Mouse (Mus musculus) heart, postnatal 36 days (tissue): Measurements from ENCODE around the gene Kif6. TPM values are rescaled to one million over a fixed set of nuclear protein-coding genes. Genes with fewer than 3 reads are reported as not detected.

Source experiments
- DNase-seq, 2 experiments: peaks; one replicate each; pipeline ENCODE4 v3.0.0; 2021 to 2022
- intact Hi-C: fragments of 180-260 bp; cut with DNase I; formaldehyde crosslinking; loops from one replicate; pipeline ENCODE4 v1.15.1; 2025
- total RNA-seq, 2 experiments: library from RNA; stranded (reverse); gene quantifications; 2 replicates each; pipeline ENCODE4 v1.2.3; 2021

Kif6 gene
- total RNA-seq, 2 experiments from 2014 or later = 2.1 to 2.2 TPM

DNA sequence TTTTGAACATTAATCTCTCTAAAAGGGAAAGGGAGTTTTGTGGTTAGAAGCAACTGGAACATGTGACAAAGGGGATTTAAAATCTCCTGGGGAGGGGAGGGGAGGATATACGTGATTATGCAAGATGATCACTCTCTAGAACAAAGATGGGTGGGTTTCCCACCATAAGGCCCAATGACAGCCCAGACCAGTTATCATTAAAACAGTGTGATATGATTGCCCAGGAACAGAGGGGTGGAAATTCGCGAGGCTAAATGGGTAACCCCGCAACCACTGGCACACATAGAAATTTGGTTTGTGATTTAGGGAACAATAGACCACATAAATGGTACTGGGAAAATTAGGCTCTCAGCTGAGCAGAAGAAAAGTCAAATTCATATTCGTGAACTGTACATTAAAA, 37.9 kb downstream of the Kif6 start:
- DNase-seq = no peak
- intact Hi-C loops = no loop called here

DNA sequence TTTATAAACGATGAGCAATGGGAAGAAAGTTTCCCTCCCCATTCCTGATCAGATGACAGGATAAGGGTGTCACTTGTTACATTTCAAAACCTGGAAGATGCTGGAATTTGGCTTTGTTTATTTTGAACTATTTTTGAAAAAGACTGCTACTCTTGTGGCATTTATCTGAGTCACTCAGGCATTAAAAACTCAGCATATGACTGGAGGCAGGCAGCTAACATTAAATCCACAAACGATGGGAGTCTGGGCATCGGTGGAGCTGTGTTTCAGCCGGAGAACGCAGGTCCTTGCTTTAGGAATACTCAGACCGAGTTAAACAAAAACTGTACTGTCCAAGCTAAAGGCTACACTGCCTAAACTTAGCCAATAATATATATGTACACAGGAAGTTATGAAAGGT, 46.7 kb downstream of the Kif6 start:
- intact Hi-C loops = no loop called here
- DNase-seq = no peak

DNA sequence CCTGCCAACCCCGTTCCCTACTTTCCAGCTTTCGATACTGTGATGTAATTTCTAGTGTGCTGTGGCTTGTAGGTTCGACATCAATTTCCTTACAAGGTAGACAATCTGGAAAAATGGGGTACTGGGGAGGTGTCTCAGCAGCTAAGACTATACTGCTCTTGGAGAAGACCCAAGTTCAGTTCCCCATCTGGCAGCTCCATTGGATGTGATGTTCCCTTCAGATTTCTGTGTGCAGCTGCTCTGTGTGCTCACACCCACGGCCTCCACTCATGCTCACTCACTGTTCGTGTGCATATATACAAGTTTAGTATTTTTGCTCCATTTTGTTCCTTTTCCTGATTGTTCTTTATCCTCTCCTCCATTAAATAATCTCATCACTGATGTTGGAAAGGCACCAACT, 51.8 kb downstream of the Kif6 start:
- intact Hi-C loops = no loop called here
- no peak for DNase-seq

DNA sequence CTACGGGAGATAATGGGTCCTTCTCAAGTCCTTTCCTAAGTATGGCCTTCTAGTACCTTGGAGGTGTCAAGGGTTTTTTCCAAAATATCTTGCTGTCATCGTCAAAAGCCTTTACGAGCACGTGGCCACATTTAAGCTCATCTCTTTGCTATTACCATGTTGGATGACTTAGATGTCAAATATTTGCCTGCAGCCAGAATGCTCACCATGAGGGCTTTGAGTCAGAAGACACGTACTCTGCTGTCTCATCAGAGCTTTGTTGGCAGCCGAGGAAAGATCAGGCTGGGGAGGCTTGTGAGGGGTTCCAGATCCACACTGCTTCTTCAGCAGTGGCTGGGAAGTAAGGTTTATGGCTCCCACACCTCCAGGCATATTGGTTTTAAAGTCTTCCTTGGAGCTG, 53.4 kb downstream of the Kif6 start:
- DNase-seq = no peak
- intact Hi-C loops = no loop called here

DNA sequence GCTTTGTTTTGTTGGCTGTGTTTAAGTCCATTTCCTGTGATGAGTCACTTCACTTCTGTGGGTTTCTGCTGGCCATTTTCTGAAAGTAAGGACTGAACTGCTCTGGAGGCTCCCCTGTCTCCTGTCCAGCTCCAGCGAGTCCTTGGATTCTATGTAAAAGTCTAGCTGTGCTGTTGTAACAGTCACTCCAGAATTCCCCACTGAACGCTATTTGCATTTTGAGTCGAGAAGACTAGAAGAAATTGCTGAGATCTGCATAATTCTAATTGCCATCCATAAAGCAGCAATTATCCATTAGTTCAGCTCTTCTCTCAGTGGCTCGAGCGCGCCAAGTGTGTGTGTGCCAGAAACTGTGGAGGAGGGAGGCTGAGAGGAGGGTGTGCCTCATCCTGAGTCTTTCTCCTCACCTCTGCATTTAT, 57.0 kb downstream of the Kif6 start:
- no peak for DNase-seq
- intact Hi-C loops = no loop called here

DNA sequence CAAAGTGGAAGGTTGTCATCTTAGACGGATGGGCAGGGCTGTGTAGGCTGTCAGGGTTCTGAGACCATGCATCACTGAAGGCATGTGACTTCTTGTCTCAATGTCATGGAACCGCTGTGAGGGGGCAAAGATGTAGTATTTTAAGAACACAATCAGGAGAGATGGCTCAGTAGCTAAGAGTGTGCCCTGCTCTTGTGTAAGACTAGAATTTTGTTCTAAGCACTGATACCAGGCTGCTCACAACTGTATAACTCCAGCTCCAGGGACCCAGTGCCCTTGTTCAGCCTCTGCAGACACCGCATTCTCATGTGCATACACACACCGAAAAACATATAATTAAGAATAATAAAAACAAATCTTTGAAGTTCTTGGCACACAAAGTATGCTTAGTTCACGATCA, 57.5 kb downstream of the Kif6 start:
- intact Hi-C loops = no loop called here
- no peak for DNase-seq

DNA sequence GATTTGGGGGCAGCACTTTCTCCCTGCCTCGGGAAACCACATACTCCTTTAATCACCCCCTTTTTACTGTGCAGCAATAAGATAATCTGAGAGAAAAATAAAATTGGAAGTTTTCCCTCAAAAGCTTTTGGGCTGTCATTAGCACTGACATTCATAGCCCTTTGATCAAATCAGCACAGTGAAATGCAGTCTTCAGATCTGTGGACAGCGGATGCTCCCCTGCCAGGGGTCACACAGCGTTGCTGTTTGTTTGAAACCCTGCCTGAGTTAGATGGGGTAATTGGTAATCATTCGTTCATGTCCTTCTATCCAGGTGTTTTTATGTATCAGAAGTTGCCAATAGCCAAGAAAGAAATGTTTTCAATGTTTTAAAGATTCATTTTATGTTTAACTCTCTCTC, 60.7 kb downstream of the Kif6 start:
- DNase-seq = no peak
- intact Hi-C loops = no loop called here

DNA sequence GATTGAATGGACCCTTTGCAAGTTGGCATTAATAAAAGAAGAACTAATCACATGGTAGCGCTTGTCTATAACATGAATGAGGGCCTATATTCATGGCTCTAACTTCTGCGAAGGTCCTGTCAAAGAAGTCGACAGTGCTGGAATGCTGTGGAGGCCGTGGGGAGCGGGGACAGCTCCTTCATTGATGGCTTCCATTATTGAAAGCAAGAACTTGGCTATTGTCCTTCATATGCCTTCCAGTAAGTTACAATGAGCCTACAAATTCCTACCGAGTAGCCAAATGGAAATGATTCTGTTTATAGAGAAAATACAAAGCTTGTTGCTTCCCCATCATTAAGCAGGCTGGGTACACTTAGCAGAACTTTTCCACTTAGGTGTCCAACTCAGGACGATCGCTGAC, 66.5 kb downstream of the Kif6 start:
- no peak for DNase-seq
- intact Hi-C loops = no loop called here

DNA sequence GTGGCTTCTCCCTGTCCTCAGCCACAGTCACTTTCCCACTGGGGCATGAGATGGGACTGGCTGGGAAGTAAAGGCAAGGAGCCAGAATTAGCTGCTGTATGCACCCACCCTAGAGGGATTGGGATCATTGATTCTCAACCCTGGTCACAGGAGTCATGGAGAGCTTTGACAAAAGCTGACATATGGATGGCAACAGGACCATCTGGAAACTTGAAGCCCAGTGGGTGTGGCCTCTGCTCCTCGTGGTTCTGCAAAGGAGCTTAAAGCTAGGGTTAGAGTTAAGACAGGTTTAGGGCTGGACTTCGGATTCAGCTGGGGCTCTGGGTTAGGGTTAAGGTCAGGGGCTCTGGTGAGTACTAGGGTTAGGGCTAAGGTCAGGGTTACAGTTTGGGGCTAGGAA, 69.2 kb downstream of the Kif6 start:
- intact Hi-C loops = no loop called here
- no peak for DNase-seq

DNA sequence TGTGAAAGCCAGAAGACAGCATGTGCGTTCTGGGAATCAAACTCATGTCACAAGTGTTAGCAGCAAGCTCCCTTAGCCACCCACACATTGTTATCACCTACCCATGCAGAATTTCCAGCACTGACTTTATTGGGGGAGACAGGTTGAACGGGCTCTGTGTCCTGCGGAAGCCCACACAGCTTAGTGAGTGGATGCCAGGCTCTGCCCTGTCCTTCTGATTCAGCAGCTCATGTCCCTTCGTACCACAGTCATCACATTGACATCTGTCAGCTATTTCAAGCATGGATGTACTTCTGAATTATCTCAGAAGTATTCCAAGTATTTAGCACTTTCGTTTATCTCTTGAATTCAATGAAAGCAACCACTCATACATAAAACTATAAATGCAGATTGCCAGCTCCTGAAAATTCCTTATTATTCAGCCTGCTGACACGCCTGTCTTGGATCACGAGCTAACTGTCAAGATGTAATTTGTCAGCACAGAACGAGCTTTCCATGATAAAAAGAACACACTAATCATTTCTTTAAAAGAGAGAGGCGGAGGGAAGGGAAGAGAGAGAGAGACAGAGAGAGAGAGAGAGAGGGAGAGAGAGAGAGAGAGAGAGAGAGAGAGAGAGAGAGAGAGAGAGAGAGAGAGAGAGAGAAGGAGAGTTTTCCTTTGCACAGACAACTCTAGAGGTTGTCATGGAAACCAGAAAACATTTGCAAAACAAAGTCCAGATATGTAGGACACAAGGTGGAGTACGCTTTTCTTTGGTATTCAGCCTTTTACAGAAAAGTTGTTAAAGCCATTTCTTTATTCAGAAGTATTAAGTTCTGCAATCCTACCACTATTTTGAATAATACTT, 75.9 kb downstream of the Kif6 start:
- intact Hi-C loops = loop anchor here (2.0 kb wide), 1 partner anchor 48 kb away; no protein-coding TSS in a partner anchor
- DNase-seq = peak in 1 of 2 experiments; percentile 3

DNA sequence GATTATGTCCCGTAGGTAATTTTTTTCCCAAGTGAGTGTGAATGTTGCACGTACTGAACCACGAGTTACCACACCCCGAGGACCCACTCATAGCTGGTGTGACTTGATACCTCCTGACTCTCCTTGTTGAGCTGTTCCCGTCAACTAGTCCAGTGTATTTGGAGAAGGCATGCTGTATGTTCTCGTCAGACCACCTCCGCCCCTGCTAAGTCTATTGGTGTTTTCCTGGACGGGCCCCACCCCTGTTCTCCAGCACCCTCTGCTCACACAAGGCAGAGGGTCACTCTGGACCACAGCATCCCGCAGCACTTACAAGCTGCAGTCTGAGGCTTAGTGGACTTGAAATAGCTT, 76.5 kb downstream of the Kif6 start:
- peak; percentile 7 to 9 for DNase-seq
- intact Hi-C loops = loop anchor here (2.0 kb wide), 1 partner anchor 47 kb away; no protein-coding TSS in a partner anchor

DNA sequence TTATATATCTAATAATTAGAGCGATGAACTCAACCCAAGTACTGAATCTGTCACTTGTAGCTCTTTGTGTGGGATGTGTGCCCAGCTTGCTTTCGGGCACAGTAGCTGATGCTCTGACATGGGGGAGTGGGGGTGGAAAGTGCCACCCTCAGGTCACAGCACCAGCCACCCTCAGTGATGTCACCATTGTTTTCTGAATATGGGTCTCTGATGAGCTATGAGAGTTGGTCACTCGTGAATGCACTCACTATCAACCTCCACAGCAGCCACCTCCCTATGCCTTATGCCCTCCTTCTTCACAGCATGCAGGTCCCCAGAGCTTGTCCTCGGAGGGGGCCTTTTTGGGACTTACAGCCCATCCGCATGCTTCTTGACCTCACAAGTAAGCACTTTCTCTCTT, 78.3 kb downstream of the Kif6 start:
- DNase-seq = no peak
- intact Hi-C loops = no loop called here

DNA sequence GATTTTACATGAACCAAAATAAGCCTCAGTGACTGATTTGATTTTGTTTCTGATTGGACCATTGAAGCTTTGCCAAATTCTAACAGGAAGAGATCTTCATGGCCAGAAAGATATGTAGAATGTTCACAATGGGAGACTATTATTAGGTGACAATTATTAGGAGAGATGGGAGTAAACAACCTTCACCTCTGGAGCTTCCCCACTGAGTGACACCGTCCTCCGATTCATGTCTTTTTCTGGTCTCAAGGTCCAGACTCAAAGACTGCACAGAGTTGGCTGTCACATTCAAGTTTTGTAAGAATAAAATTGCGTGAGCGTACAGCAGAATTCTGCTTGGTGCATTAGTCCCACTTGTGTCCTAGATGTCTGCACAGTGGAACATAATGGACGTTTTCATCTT, 82.3 kb downstream of the Kif6 start:
- intact Hi-C loops = no loop called here
- DNase-seq = no peak

DNA sequence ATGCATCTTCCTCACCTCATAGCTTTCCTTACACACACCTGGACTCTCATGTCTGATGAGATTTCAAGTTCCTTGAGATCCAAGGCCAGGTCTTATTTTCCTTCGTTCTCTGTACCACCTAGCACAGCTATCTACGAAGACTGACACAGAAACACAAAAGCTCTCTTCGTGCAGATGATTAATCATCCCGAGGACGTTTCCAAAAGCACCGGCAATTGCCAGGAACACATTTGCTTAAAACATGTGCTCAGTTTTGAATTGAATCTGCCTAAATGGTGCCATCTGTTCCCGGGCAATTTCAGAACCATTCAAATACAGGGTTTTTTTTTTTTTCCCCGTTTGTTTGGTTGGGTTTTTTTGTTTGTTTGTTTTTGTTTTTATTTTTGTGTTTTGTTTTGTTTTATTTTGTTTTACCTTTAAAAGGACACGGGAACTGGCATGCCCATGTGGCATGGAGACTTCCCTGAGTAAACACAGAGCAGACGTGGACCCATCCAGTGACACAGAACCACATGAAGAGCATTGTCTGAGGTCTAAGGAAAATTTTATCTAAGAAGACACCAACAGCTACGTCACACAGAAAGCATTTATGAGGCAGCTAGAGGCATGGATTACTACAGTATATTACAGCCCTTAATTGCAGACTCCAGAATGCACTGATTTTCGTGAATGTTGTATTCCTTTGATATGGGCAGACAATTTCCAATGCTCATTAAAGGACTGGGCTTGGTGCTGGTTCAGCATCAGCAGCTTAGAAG, 88.7 kb downstream of the Kif6 start:
- intact Hi-C loops = no loop called here
- no peak for DNase-seq

DNA sequence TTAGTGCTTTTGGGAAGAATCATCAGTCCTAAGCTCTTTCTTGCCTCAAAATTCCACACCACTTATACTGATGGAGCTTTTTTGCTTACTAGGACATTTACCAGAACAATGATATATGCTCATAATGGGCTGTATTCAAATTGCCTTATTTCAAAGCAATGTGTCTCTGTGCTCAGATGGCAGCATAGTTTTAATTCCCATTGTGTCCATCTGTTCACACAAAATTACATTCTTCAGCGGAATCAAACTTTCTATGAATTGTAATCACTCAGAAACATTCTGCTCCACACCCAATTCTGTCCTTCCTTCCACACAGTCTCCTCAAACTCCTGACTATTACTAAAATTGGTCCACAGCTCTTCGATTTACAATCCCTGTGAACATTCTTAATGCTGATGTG, 94.3 kb downstream of the Kif6 start:
- DNase-seq = no peak
- intact Hi-C loops = no loop called here

DNA sequence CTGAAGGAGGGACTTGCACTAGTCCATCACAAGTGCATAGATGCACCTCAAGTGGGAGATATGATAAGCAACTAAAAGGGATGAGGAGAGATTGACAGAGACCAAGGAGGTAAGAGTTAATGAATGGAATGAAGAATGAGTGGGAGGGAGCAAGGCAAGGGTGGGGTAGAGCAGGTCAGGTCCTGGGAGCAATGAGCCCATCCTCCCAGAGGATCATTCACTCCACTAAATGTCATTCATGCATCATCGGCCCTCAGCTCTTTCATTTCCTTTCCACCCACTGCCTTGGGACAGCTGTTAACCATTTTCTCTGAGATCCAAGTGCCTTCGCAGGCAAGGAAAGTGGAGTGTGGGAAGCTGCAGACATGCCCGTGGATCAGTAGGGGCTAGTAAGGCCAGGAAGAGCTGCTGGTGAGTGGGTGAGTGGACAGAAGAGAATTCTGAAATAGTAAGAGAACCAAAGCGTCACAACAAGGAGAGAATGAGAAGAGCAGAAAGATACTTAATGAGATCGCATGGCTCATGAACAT, 95.2 kb downstream of the Kif6 start:
- intact Hi-C loops = no loop called here
- no peak for DNase-seq

DNA sequence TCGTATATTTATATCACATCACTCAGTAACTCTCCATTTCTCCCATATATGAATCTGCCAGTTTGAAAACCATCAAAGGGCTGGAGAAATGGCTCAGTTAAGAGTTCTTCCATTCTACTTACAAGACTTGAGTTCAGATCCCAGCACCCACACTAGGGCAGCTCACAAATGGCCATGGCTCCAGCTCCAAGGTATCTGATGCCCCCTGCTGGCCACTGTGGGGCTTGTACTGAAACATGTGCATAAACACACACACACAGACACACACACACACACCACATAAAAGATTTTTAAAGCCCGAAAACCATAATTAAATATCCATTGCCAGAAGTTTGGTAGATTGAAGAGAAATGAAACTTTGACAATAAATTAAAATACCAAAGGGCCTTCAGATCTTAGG, 111.3 kb downstream of the Kif6 start:
- intact Hi-C loops = no loop called here
- no peak for DNase-seq

DNA sequence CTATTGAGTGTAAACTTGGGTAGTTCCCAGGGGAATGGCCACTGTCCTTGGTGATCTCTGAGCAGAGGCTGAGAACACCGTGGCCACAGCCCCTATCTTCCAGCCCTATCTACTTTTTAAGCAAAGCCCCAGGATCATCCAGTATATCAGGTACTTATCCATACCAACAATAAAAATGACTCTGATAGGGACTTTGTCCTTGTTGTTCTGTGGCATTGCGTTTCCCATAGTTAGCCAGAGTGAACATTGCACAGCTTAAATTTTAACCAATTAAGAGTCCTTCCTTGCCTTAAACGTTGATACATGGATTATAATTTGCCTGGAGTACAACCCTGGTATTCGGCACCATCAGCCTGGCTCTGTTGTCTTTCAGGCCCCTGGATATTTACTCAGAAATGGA, 112.0 kb downstream of the Kif6 start:
- DNase-seq = no peak
- intact Hi-C loops = no loop called here

DNA sequence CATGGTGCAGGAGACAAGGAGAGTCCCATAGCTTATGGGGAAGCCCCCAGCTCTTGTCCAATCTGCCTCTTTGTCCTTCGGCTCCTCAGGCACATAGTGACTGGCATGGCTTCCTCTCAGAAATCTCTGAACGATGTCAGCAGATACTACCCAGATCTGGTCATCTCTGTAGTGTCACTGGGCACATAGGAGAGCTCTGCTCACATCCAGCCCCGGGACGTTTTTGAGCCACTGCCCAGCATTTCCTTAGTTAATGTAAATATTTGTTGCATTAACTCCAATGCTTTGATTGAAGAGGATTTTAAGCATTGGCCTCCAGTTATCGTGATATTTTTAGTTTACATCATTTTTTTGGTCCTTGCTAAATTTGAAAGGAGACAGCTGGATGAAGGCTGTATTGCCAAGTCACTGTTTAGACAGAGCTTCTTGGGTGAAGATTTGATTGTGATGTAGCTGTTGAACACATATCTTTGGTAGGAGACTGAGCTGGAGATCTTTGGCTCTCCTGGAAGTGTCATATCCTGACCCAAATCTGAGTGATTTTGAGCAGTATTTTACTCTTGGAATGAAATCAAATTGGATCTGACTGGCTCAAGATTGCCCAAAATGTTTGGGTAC, 112.6 kb downstream of the Kif6 start:
- intact Hi-C loops = no loop called here
- no peak for DNase-seq

DNA sequence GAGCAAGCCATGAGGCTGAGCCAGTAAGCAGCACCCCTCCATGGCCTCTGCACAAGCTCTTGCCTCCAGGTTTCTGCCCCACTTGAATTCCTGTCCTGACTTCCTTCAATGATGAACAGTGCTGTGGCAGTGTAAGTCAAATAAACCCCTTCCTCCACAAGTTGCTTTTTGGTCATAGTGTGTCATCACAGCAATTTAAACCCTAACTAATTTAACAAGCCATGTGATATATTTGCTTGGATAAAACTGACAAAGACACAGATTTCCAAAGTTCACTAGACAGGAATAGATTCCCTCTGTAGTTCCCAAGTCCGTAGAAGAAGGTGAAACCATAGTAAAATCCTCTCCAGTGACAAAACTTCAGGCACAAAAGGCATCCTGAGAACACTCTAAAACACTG, 114.9 kb downstream of the Kif6 start:
- no peak for DNase-seq
- intact Hi-C loops = no loop called here

DNA sequence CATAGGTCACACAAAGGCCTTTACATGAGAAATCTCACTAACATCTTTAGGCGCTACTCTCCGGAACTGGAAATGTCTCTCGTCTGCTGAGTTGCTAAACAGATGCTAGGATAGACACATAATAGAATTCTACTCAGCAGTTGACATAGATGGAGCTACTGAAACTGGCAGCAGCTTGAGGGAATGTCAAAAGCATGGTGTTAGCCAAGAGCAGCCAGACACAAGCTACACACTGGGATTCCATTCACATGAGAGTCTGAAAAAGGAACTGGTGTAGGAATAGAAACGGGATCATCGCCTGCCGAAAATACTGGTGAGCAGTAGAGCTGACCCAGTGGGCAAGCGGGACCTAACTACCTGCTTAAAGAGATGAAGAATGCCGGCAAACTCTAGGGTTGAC, 117.8 kb downstream of the Kif6 start:
- no peak for DNase-seq
- intact Hi-C loops = no loop called here

DNA sequence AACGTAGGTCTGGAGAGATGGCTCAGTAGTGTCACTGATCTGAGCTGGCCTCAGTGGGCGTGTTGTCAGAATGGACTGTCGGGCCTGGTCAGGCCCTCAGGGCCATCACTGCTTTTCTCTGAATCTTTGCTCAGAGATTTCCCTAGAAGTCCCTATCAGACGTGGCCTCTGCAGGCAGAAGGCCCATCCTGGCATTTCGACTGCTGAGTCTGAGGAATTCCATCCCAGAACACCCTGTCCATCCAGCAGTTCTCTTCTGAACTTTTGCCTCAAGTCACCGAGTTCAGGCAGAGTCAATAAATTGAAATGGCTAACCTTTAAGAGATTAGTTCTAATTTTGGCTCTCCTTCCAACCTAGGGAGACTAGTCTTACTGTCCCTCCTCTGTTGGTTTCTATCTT, 119.1 kb downstream of the Kif6 start:
- intact Hi-C loops = no loop called here
- DNase-seq = no peak
